Mouse (Mus musculus): ENCODE measurements around the gene Mrpl20. TPM values are rescaled to one million over a fixed set of nuclear protein-coding genes. Genes with fewer than 3 reads are reported as not detected.

Mrpl20 gene
- polyA plus RNA-seq, 1 experiment from 2014 or later: 229 TPM

Small RNA genes within 50 kb of the gene (microRNA-seq; reads per million reads assigned to microRNA genes)
- not detected for gene Gm27743

Other genes starting within 250 kb of the Mrpl20 start
- 86.8 and 92.8 TPM in 2 replicates for gene Nadk, start 240.5 kb upstream of the Mrpl20 start, polyA plus RNA-seq (2015; fragmentation: Nextera tagmentation; extraction: Ambion mirVana)
- 10.5 and 11.1 TPM in 2 replicates for gene Slc35e2, start 201.5 kb upstream of the Mrpl20 start, polyA plus RNA-seq (2015; fragmentation: Nextera tagmentation; extraction: Ambion mirVana)
- 73.9 and 76.4 TPM in 2 replicates for gene Cdk11b, start 178.0 kb upstream of the Mrpl20 start, polyA plus RNA-seq (2015; fragmentation: Nextera tagmentation; extraction: Ambion mirVana)
- gene Gm10563, start 157.5 kb upstream of the Mrpl20 start, polyA plus RNA-seq (2015; fragmentation: Nextera tagmentation; extraction: Ambion mirVana): not detected in 2 replicates
- gene Mmp23, start 149.5 kb upstream of the Mrpl20 start, polyA plus RNA-seq (2015; fragmentation: Nextera tagmentation; extraction: Ambion mirVana): 24.8 and 26.1 TPM in 2 replicates
- gene Mib2, start 133.7 kb upstream of the Mrpl20 start, polyA plus RNA-seq (2015; fragmentation: Nextera tagmentation; extraction: Ambion mirVana): 36.1 and 36.7 TPM in 2 replicates
- 6.5 and 8.7 TPM in 2 replicates for gene Fndc10, start 108.5 kb upstream of the Mrpl20 start, polyA plus RNA-seq (2015; fragmentation: Nextera tagmentation; extraction: Ambion mirVana)
- 136 and 142 TPM in 2 replicates for gene Ssu72, start 98.1 kb upstream of the Mrpl20 start, polyA plus RNA-seq (2015; fragmentation: Nextera tagmentation; extraction: Ambion mirVana)
- 1.2 and 1.4 TPM in 2 replicates for gene Tmem240, start 68.1 kb upstream of the Mrpl20 start, polyA plus RNA-seq (2015; fragmentation: Nextera tagmentation; extraction: Ambion mirVana)
- gene Atad3a, start 41.8 kb upstream of the Mrpl20 start, polyA plus RNA-seq (2015; fragmentation: Nextera tagmentation; extraction: Ambion mirVana): 93.8 and 94.9 TPM in 2 replicates
- gene Vwa1, start 28.2 kb upstream of the Mrpl20 start, polyA plus RNA-seq (2015; fragmentation: Nextera tagmentation; extraction: Ambion mirVana): 8.6 and 9.6 TPM in 2 replicates
- gene Tmem88b, start 17.0 kb upstream of the Mrpl20 start, polyA plus RNA-seq (2015; fragmentation: Nextera tagmentation; extraction: Ambion mirVana): 0.67 and 0.74 TPM in 2 replicates
- gene Ankrd65, start 12.4 kb upstream of the Mrpl20 start, polyA plus RNA-seq (2015; fragmentation: Nextera tagmentation; extraction: Ambion mirVana): 0.24 TPM in 1 of 2 replicates, not detected in the other
- gene Ccnl2, start 9.6 kb downstream of the Mrpl20 start, polyA plus RNA-seq (2015; fragmentation: Nextera tagmentation; extraction: Ambion mirVana): 217 and 248 TPM in 2 replicates
- gene Aurkaip1, start 28.4 kb downstream of the Mrpl20 start, polyA plus RNA-seq (2015; fragmentation: Nextera tagmentation; extraction: Ambion mirVana): 131 and 150 TPM in 2 replicates
- gene Mxra8, start 36.8 kb downstream of the Mrpl20 start, polyA plus RNA-seq (2015; fragmentation: Nextera tagmentation; extraction: Ambion mirVana): 69.6 and 71.8 TPM in 2 replicates
- gene Dvl1, start 44.5 kb downstream of the Mrpl20 start, polyA plus RNA-seq (2015; fragmentation: Nextera tagmentation; extraction: Ambion mirVana): 4.0 and 5.4 TPM in 2 replicates
- 0.55 and 0.62 TPM in 2 replicates for gene Tas1r3, start 60.5 kb downstream of the Mrpl20 start, polyA plus RNA-seq (2015; fragmentation: Nextera tagmentation; extraction: Ambion mirVana)
- 15.6 and 16.4 TPM in 2 replicates for gene Cptp, start 66.6 kb downstream of the Mrpl20 start, polyA plus RNA-seq (2015; fragmentation: Nextera tagmentation; extraction: Ambion mirVana)
- 70.9 and 81.0 TPM in 2 replicates for gene Ints11, start 66.7 kb downstream of the Mrpl20 start, polyA plus RNA-seq (2015; fragmentation: Nextera tagmentation; extraction: Ambion mirVana)
- gene Pusl1, start 88.9 kb downstream of the Mrpl20 start, polyA plus RNA-seq (2015; fragmentation: Nextera tagmentation; extraction: Ambion mirVana): 48.4 and 54.7 TPM in 2 replicates
- 21.1 and 21.6 TPM in 2 replicates for gene Acap3, start 88.9 kb downstream of the Mrpl20 start, polyA plus RNA-seq (2015; fragmentation: Nextera tagmentation; extraction: Ambion mirVana)
- gene Ube2j2, start 141.0 kb downstream of the Mrpl20 start, polyA plus RNA-seq (2015; fragmentation: Nextera tagmentation; extraction: Ambion mirVana): 113 and 120 TPM in 2 replicates
- 39.5 and 43.6 TPM in 2 replicates for gene C1qtnf12, start 159.4 kb downstream of the Mrpl20 start, polyA plus RNA-seq (2015; fragmentation: Nextera tagmentation; extraction: Ambion mirVana)
- 16.2 and 18.4 TPM in 2 replicates for gene B3galt6, start 189.8 kb downstream of the Mrpl20 start, polyA plus RNA-seq (2015; fragmentation: Nextera tagmentation; extraction: Ambion mirVana)
- gene Sdf4, start 190.0 kb downstream of the Mrpl20 start, polyA plus RNA-seq (2015; fragmentation: Nextera tagmentation; extraction: Ambion mirVana): 154 and 156 TPM in 2 replicates
- gene Tnfrsf4, start 211.0 kb downstream of the Mrpl20 start, polyA plus RNA-seq (2015; fragmentation: Nextera tagmentation; extraction: Ambion mirVana): 1.3 TPM in 1 of 2 replicates, not detected in the other
- gene Tnfrsf18, start 223.3 kb downstream of the Mrpl20 start, polyA plus RNA-seq (2015; fragmentation: Nextera tagmentation; extraction: Ambion mirVana): 3.0 and 4.1 TPM in 2 replicates

Measured in embryonic facial prominence, embryonic 13.5 days (tissue).